Mouse (Mus musculus): ENCODE measurements around the gene Eci2. TPM values are rescaled to one million over a fixed set of nuclear protein-coding genes. Genes with fewer than 3 reads are reported as not detected.
A peak's percentile ranks its signal among the peaks of the same experiment; 100 is the strongest.
"Not testable (repeated sequence)": the region's sequence is repeated elsewhere in the genome, so short reads cannot be mapped to it uniquely, and the experiment has no call there.

Gene Eci2
- polyA plus RNA-seq, 1 experiment from 2014 or later = 105 TPM

DNA sequence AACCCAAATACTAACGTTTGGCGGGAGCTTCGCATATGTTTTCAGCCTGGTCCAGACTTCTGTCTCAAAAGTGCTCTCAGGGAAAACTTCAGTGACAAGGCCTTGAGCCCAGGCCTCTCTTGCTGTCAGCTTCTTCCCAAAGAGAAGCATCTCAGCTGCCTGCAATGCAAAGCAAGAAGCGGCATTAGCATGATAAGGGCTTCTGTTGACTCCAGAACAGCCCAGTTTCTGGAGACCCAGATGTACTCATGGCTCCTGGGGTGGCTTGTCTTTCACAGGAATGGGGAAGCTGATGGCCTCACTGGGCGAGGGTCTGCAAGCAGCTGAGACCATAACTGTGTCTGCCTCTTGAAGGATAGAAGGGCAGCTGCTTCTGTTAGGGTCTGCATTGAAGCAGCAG is 48.3 kb downstream of the Eci2 start:
- H3K4me2 ChIP-seq; H3K9ac ChIP-seq; ATAC-seq (ENCODE audit: low FRiP score, low read depth); H3K4me1 ChIP-seq (replicated peaks); H3K4me3 ChIP-seq; H3K27ac ChIP-seq (replicated peaks); H3K9me3 ChIP-seq; H3K27me3 ChIP-seq: not testable (repeated sequence)
- WGBS = 62% methylated on average over 5 of the region's 5 CpGs
- H3K36me3 ChIP-seq = peaks cover 52% of the 10 kb centered on the region

- Histone ChIP-seq H3K9ac (no peak overlapping the region), H3K27ac (replicated peaks) (no peak overlapping the region), H3K4me3 (no peak overlapping the region), H3K4me2 (no peak overlapping the region), H3K27me3 (no peaks in the 10 kb centered on the region), H3K4me1 (replicated peaks) (no peaks in the 10 kb centered on the region), H3K9me3 (no peaks in the 10 kb centered on the region), H3K36me3 (peaks cover 47% of the 10 kb centered on the region)
- ATAC-seq (ENCODE audit: low FRiP score, low read depth) = no peak
- 95% methylated on average over 3 of the region's 3 CpGs for WGBS
Measured at GRCm38 (mm10) chr13:34977410-34977809, 49.5 kb downstream of the Eci2 start.

DNA sequence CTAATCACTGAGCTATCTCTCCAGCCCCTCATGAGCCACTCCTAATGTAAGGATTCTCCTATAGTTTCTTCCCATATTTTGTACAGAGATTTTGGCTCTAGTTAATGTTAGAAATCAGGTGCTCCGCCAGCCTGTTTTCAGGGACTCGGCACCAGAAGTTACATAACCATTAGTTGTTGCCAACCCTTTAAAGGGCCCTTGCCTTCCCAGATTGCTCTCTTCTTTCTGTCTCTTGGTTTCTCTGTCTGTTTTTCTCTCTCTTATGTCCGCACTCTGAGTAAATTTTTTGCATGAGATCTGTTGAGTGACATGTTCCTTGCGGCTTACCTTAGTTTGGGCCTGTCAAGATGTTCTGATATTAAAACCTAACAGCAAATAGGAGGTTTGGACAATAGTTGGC is 50.8 kb downstream of the Eci2 start:
- Histone ChIP-seq H3K9me3 (no peaks in the 10 kb centered on the region), H3K27me3 (no peaks in the 10 kb centered on the region), H3K27ac (replicated peaks) (no peak overlapping the region), H3K4me3 (no peak overlapping the region), H3K4me1 (replicated peaks) (no peaks in the 10 kb centered on the region), H3K36me3 (peaks cover 37% of the 10 kb centered on the region), H3K9ac (no peak overlapping the region), H3K4me2 (no peak overlapping the region)
- ATAC-seq (ENCODE audit: low FRiP score, low read depth) = no peak
- WGBS = 95% methylated on average over 4 of the region's 4 CpGs

- H3K4me2 ChIP-seq = no peak overlapping the region
- H3K4me1 ChIP-seq (replicated peaks) = no peaks in the 10 kb centered on the region
- 75% methylated on average over 1 of the region's 1 CpGs for WGBS
Measured at GRCm38 (mm10) chr13:34973770-34974169, 53.1 kb downstream of the Eci2 start.

GRCm38 (mm10) chr13:34973149-34973548 is 53.7 kb downstream of the Eci2 start:
- ATAC-seq (ENCODE audit: low FRiP score, low read depth) = no peak
- Histone ChIP-seq H3K9me3 (no peaks in the 10 kb centered on the region), H3K36me3 (peaks cover 10% of the 10 kb centered on the region), H3K4me2 (no peak overlapping the region), H3K4me1 (replicated peaks) (no peaks in the 10 kb centered on the region), H3K27me3 (no peaks in the 10 kb centered on the region), H3K4me3 (no peak overlapping the region), H3K9ac (no peak overlapping the region), H3K27ac (replicated peaks) (no peak overlapping the region)
- 67% methylated on average over 1 of the region's 1 CpGs for WGBS

More at GRCm38 (mm10) chr13:34973770-34974169, 53.1 kb downstream of the Eci2 start:
- no peak overlapping the region for H3K9ac ChIP-seq
- H3K27ac ChIP-seq (replicated peaks) = no peak overlapping the region
- peaks cover 16% of the 10 kb centered on the region for H3K36me3 ChIP-seq
- no peak for ATAC-seq (ENCODE audit: low FRiP score, low read depth)
- no peak overlapping the region for H3K4me3 ChIP-seq
- no peaks in the 10 kb centered on the region for H3K27me3 ChIP-seq
- H3K9me3 ChIP-seq = no peaks in the 10 kb centered on the region

- H3K4me1 ChIP-seq (replicated peaks); H3K4me3 ChIP-seq; H3K9me3 ChIP-seq; H3K27ac ChIP-seq (replicated peaks); H3K36me3 ChIP-seq; H3K27me3 ChIP-seq; H3K9ac ChIP-seq; ATAC-seq (ENCODE audit: low FRiP score, low read depth); H3K4me2 ChIP-seq: not testable (repeated sequence)
Measured at GRCm38 (mm10) chr13:34972456-34972855, 54.4 kb downstream of the Eci2 start.

GRCm38 (mm10) chr13:34965647-34966046 is 61.2 kb downstream of the Eci2 start:
- H3K36me3 ChIP-seq; H3K27ac ChIP-seq (replicated peaks); H3K4me2 ChIP-seq; H3K9me3 ChIP-seq; H3K27me3 ChIP-seq; H3K9ac ChIP-seq; H3K4me3 ChIP-seq: not testable (repeated sequence)
- peaks cover 18% of the 10 kb centered on the region for H3K4me1 ChIP-seq (replicated peaks)
- WGBS = 77% methylated on average over 9 of the region's 9 CpGs
- ATAC-seq (ENCODE audit: low FRiP score, low read depth) = 0 out of 2 replicates have a peak, but pooled peaks have one; percentile 23

DNA sequence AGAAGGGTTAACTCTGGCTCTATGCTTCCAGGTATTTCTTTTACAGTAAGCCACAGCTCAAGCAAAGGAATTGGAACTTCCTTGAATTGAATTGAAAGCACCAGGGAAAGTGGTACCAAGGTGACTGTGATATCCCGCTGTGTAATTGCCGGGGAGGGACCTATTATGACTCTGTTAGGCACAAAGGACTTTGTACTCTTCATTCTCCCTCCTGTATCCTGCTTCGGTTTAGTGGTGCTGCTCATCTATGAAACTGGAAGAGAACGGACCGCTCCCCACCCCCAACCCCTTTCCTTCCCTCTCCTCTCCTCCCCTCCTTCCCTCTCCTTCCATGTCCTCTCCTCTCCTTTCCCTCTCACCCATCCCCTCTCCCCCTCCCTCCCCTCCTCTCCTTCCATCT is 62.0 kb downstream of the Eci2 start:
- H3K4me1 ChIP-seq (replicated peaks) = peaks cover 18% of the 10 kb centered on the region
- peak overlapping the region; percentile 79 for H3K4me2 ChIP-seq
- peak overlapping the region; percentile 41 for H3K4me3 ChIP-seq
- H3K27ac ChIP-seq (replicated peaks) = no peak overlapping the region
- no peak for ATAC-seq (ENCODE audit: low FRiP score, low read depth)
- 0 out of 2 replicates have a peak, but pooled peaks cover 5% of the 10 kb centered on the region for H3K27me3 ChIP-seq
- H3K9me3 ChIP-seq = no peaks in the 10 kb centered on the region
- H3K9ac ChIP-seq = no peak overlapping the region
- H3K36me3 ChIP-seq = no peaks in the 10 kb centered on the region
- WGBS = 4% methylated on average over 5 of the region's 5 CpGs

DNA sequence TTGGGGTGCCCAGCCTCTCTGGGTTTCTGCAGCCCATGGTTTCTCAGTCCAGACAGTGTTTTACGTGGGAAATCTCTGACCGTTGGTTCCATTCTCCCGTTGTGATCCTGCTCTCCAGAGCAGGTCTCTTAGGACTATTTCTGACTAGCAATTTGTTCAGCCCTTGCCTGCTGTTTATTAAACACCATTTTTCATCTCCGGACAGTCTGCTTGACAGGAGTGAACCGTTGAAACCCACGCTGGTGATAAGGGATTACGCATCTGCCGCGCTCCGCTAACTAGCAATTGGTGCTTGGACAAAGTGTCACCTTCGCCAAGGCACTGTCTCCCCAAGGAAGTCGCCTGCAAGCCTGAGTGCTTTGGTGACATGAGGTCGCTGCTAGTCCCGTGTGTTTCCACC is 62.5 kb downstream of the Eci2 start:
- H3K27me3 ChIP-seq = 0 out of 2 replicates have a peak, but pooled peaks cover 5% of the 10 kb centered on the region
- H3K4me1 ChIP-seq (replicated peaks) = peaks cover 18% of the 10 kb centered on the region
- peak overlapping the region; percentile 41 for H3K4me3 ChIP-seq
- peak overlapping the region; percentile 30; the same call in 1 of the 2 replicates for H3K9ac ChIP-seq
- no peaks in the 10 kb centered on the region for H3K9me3 ChIP-seq
- WGBS = 3% methylated on average over 14 of the region's 14 CpGs
- no peaks in the 10 kb centered on the region for H3K36me3 ChIP-seq
- peak overlapping the region; percentile 79 for H3K4me2 ChIP-seq
- no peak for ATAC-seq (ENCODE audit: low FRiP score, low read depth)
- H3K27ac ChIP-seq (replicated peaks) = no peak overlapping the region

DNA sequence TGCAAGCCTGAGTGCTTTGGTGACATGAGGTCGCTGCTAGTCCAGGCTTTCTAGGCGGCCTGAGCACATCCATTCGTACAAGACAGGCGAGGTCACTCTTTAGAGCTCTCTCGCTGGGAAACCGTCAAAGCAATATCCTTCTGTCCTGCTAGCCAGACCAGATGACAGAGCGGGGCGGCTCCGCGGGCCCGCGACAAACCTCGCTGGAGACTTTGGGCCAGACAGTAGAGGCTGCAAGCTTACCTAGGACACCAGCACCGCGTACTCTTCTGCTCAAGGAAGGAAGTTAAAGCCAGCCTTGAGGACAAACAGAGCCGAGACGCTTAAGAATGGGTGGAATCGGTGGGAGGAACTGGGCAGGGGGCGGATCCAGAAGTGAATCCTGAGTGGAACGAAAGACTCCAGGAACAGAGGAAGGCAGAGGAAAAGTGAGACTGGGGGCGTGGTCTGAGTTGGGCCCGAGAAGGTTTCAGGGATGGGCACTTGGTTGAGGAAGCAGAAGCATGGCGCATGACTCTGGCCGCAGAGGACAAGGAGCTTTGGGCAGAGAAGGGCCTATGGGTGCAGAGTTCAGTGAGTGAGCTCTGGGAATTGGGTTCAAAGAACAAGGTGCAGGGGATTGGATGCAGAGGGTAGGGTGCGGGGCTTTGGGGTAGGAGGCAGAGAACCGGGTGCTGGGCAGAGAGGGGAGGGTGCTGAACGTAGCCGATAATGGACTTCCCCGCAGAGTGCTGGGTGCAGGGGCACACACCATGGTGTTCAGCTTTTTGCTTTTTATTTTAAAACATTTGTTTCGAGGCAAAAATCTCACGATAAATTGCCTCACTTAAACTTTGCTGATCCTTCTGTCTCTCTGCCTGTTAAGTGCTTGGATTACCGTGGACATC is 63.1 kb downstream of the Eci2 start, which contains the start of gene Eci3:
Gene Eci3 (minus strand): TSS at position 300 of the 887 bp plus-strand sequence.
- 0 out of 2 replicates have a peak, but pooled peaks cover 5% of the 10 kb centered on the region for H3K27me3 ChIP-seq
- H3K27ac ChIP-seq (replicated peaks) = no peak within 1 kb of the TSS
- H3K4me1 ChIP-seq (replicated peaks) = peaks cover 18% of the 10 kb centered on the region
- H3K9ac ChIP-seq = peak within 1 kb of the TSS; percentile 30
- 3% methylated on average over 32 of the region's 32 CpGs for WGBS
- H3K36me3 ChIP-seq = no peaks in the 10 kb centered on the region
- H3K4me2 ChIP-seq = peak within 1 kb of the TSS; percentile 79
- H3K9me3 ChIP-seq = no peaks in the 10 kb centered on the region
- peak within 1 kb of the TSS; percentile 41 for H3K4me3 ChIP-seq
- ATAC-seq (ENCODE audit: low FRiP score, low read depth) = peak; percentile 75

DNA sequence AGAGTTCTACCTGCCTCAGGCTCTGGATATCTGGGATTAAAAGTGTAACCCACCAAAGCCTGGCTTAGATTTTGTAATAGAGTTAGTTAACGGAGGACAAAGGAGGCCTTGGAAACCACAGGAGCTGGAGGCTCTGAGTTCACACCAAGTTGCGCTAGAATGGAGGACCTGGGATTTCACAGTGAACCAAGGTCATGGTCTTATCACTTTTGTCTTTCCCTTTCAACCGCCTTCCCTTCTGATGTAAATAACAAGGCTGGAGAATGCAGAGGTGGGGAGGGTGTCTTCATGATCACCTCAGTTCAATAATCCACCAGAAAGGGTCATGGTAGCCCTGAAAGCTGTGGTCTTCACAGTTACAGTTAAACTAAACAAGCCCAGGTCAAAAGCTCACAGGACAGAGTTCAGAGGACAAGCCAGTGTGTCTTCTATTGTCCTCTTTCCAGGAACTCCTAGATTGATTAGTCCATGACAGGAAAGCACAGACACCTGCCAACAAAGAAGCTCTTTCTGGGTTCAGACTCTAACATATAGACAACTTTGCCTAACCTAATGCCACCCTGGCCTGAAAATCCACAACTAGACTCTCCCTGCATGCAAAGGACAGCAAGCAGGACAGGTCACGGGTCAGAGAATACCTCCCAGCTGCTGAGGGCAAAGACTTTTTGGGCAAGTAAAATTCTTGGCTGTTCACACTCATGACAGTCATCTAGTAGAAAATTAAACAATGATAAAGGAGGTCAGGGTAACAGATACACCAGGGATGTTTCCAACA is 65.7 kb downstream of the Eci2 start:
- Histone ChIP-seq H3K4me3 (no peak overlapping the region), H3K36me3 (no peaks in the 10 kb centered on the region), H3K27ac (replicated peaks) (no peak overlapping the region), H3K4me1 (replicated peaks) (peaks cover 18% of the 10 kb centered on the region), H3K4me2 (no peak overlapping the region), H3K27me3 (0 out of 2 replicates have a peak, but pooled peaks cover 5% of the 10 kb centered on the region), H3K9me3 (no peaks in the 10 kb centered on the region), H3K9ac (no peak overlapping the region)
- no peak for ATAC-seq (ENCODE audit: low FRiP score, low read depth)
- WGBS = 85% methylated on average over 4 of the region's 4 CpGs

DNA sequence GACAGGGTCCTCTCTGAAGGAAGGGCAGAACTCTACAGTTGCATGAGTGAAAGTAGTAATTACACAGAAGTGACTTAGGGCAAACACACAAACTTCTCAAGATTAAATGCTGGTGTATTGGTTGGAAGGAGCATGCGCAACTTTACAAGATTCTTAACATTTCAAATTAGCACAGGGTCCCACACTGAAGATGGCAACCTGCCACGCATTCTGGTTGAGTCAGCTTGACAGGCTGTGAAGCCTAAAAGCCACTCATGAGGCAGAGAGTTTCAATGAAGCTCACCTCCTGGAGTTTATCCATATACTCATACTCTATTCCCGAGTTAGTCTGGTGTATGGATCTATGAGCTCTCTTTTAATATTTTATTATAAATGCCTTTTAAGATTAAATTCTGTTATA is 68.7 kb downstream of the Eci2 start:
- ATAC-seq (ENCODE audit: low FRiP score, low read depth); H3K27ac ChIP-seq (replicated peaks); H3K4me1 ChIP-seq (replicated peaks); H3K4me3 ChIP-seq; H3K4me2 ChIP-seq; H3K9ac ChIP-seq; H3K27me3 ChIP-seq; H3K36me3 ChIP-seq; H3K9me3 ChIP-seq: not testable (repeated sequence)
- WGBS = 85% methylated on average over 3 of the region's 3 CpGs

Measured in hindbrain, embryonic 15.5 days (tissue).